In the genomic region with DNA sequence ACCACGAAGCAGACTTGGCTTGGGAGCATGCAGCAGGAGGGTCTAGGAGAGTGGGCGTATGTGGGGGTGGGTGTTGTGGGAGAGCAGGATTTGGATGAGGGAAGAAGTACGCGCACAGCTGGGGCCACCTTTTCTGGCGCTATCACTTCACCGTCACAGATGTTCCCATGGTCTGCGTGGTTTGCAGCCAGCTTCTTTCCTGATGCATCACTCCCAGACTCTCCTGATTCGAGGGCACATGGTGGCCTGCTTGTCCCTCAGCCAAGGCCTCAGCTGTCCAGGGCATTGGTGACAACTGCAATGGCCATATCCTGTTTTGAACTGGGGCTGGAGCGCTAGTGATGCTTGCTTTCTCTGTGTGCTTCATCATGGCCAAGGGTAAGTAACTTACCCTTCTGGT, we compare ENCODE assay signal across 14 mouse cellular contexts.
"Had no signal": no experiment of that assay in that cellular context is flagged by ENCODE, and none has a peak within 500 bp of the region (broad histone marks: within the 10 kb centered on the region; RNA-seq: fewer than 3 reads in every experiment).

No protein-coding gene starts in this region.

- H3K27ac ChIP-seq: kidney, embryonic 15.5 days; left cerebral cortex, adult 2 months; limb, embryonic 15.5 days; liver, embryonic 12.5 days; lung, embryonic 15.5 days; midbrain, embryonic 13.5 days; neural tube, embryonic 13.5 days had no signal

- H3K9ac ChIP-seq: kidney, embryonic 15.5 days; limb, embryonic 15.5 days; liver, embryonic 12.5 days; lung, embryonic 15.5 days; midbrain, embryonic 13.5 days; neural tube, embryonic 13.5 days had no signal

- H3K36me3 ChIP-seq: kidney, embryonic 15.5 days; limb, embryonic 15.5 days; liver, embryonic 12.5 days; lung, embryonic 15.5 days; midbrain, embryonic 13.5 days; neural tube, embryonic 13.5 days had no signal

- H3K4me2 ChIP-seq: kidney, embryonic 15.5 days; limb, embryonic 15.5 days; liver, embryonic 12.5 days; lung, embryonic 15.5 days; midbrain, embryonic 13.5 days; neural tube, embryonic 13.5 days had no signal

- ATAC-seq: liver, embryonic 12.5 days; midbrain, embryonic 13.5 days had no signal

- H3K9me3 ChIP-seq: kidney, embryonic 15.5 days; limb, embryonic 15.5 days; liver, embryonic 12.5 days; lung, embryonic 15.5 days; midbrain, embryonic 13.5 days; neural tube, embryonic 13.5 days had no signal

- DNase-seq: kidney, adult 2 months; kidney, postnatal 14 days; retina, postnatal 1 day; right cerebral cortex, postnatal 4 days; spleen, adult 18-20 months; thymus, adult 18-20 months; thymus, postnatal 14 days had no signal

- H3K4me1 ChIP-seq: limb, embryonic 15.5 days; liver, embryonic 12.5 days; lung, embryonic 15.5 days; midbrain, embryonic 13.5 days; neural tube, embryonic 13.5 days had no signal

- H3K27me3 ChIP-seq: kidney, embryonic 15.5 days; limb, embryonic 15.5 days; liver, embryonic 12.5 days; lung, embryonic 15.5 days; midbrain, embryonic 13.5 days; neural tube, embryonic 13.5 days had no signal

- H3K4me3 ChIP-seq: kidney, embryonic 15.5 days; left cerebral cortex, adult 2 months; limb, embryonic 15.5 days; liver, embryonic 12.5 days; lung, embryonic 15.5 days; midbrain, embryonic 13.5 days; neural tube, embryonic 13.5 days had no signal
